Mouse (Mus musculus) CH12.LX (cell line): Measurements from ENCODE around the gene Slc13a2. TPM values are rescaled to one million over a fixed set of nuclear protein-coding genes. Genes with fewer than 3 reads are reported as not detected.

Experiments
- DNase-seq: peaks from one replicate; pipeline ENCODE4 v3.0.0-alpha.2; 2013; ENCODE audit errors: extremely low read depth
- H3K27ac ChIP-seq: 2 replicates; pipeline ENCODE4 v1.5.1; 2012; ENCODE audit warnings: low read depth, mild to moderate bottlenecking, control low read depth, moderate library complexity; ENCODE audit not compliant: insufficient read depth
- H3K27me3 ChIP-seq: replicated peaks from 2 replicates; pipeline ENCODE3; 2012; ENCODE audit warnings: inconsistent platforms
- H3K36me3 ChIP-seq, 2 experiments: replicated peaks in 1 of 2; 2 replicates each; pipeline versions ENCODE3 to v1.6.1; 2012; ENCODE audit warnings: inconsistent platforms in 1 of 2, low read length in 1 of 2, mild to moderate bottlenecking in 1 of 2, mixed read lengths in 1 of 2, moderate library complexity in 1 of 2; ENCODE audit not compliant: control insufficient read depth in 1 of 2, insufficient read depth in 1 of 2
- H3K4me1 ChIP-seq, 2 experiments: 2 replicates each; pipeline ENCODE4 v1.6.1; 2012; ENCODE audit warnings: inconsistent platforms in 1 of 2, moderate library complexity in 1 of 2; ENCODE audit not compliant: insufficient read depth in 2 of 2, control insufficient read depth in 1 of 2
- H3K4me2 ChIP-seq: 2 replicates; pipeline ENCODE4 v1.6.1; 2012; ENCODE audit warnings: low read depth, mild to moderate bottlenecking, control low read depth; ENCODE audit not compliant: poor library complexity, insufficient read depth, severe bottlenecking
- H3K4me3 ChIP-seq, 3 experiments: fragments of 150-350 bp in 1 of 3; sonication (generic) in 1 of 3; replicated peaks in 1 of 3; 2 replicates each; pipeline versions ENCODE3 to v1.5.1; 2011 to 2012; ENCODE audit warnings: low read depth in 2 of 3, low read length in 2 of 3, mild to moderate bottlenecking in 2 of 3, moderate library complexity in 2 of 3, control low read depth in 1 of 3, improper control_type of control experiment in 1 of 3, inconsistent platforms in 1 of 3, mixed read lengths in 1 of 3; ENCODE audit not compliant: poor library complexity in 1 of 3
- H3K79me2 ChIP-seq: replicated peaks from 2 replicates; pipeline ENCODE4 v1.6.1; 2012; ENCODE audit warnings: mild to moderate bottlenecking, moderate library complexity; ENCODE audit not compliant: control insufficient read depth, poor library complexity, insufficient read depth, severe bottlenecking; ENCODE audit errors: extremely low read depth
- H3K9ac ChIP-seq: 2 replicates; pipeline ENCODE4 v1.6.1; 2012; ENCODE audit warnings: low read depth, mild to moderate bottlenecking, control low read depth, moderate library complexity; ENCODE audit not compliant: insufficient read depth
- H3K9me3 ChIP-seq: replicated peaks from 2 replicates; pipeline ENCODE3; 2012; ENCODE audit warnings: low read length, inconsistent platforms, mixed read lengths
- BHLHE40 ChIP-seq: IDR thresholded peaks from 2 replicates; pipeline ENCODE4 v1.6.1; 2011; ENCODE audit warnings: mild to moderate bottlenecking, low read depth, low read length, improper control_type of control experiment
- CHD1 ChIP-seq: IDR thresholded peaks from 2 replicates; pipeline ENCODE4 v1.6.1; 2012; ENCODE audit warnings: low read depth, low read length, improper control_type of control experiment, inconsistent platforms
- CHD2 ChIP-seq: IDR thresholded peaks from 2 replicates; pipeline ENCODE4 v1.6.1; 2011; ENCODE audit warnings: low read length, improper control_type of control experiment
- E2F4 ChIP-seq: IDR thresholded peaks from 2 replicates; pipeline ENCODE4 v1.6.1; 2011; ENCODE audit warnings: low read depth, low read length, improper control_type of control experiment; ENCODE audit not compliant: insufficient replicate concordance
- EP300 ChIP-seq: IDR thresholded peaks from 2 replicates; pipeline ENCODE4 v1.6.1; 2011; ENCODE audit warnings: low read length, improper control_type of control experiment
- ETS1 ChIP-seq: conservative IDR thresholded peaks from 2 replicates; pipeline ENCODE4 v1.6.1; 2012; ENCODE audit warnings: low read depth, mild to moderate bottlenecking, inconsistent platforms, low read length, improper control_type of control experiment, moderate library complexity
- HCFC1 ChIP-seq: IDR thresholded peaks from 2 replicates; pipeline ENCODE4 v1.6.1; 2012; ENCODE audit warnings: low read depth, mild to moderate bottlenecking, inconsistent platforms, low read length, improper control_type of control experiment
- IRF4 ChIP-seq: IDR thresholded peaks from 2 replicates; pipeline ENCODE4 v1.6.1; 2014; ENCODE audit warnings: low read depth, mild to moderate bottlenecking, inconsistent platforms, low read length, improper control_type of control experiment
- JUN ChIP-seq: IDR thresholded peaks from 2 replicates; pipeline ENCODE4 v1.6.1; 2011; ENCODE audit warnings: low read depth, mild to moderate bottlenecking, low read length, improper control_type of control experiment, moderate library complexity; ENCODE audit not compliant: insufficient read depth
- KAT2A ChIP-seq: IDR thresholded peaks from 2 replicates; pipeline ENCODE4 v1.6.1; 2012; ENCODE audit warnings: low read length, improper control_type of control experiment, inconsistent platforms; ENCODE audit not compliant: insufficient replicate concordance
- MEF2A ChIP-seq: IDR thresholded peaks from 2 replicates; pipeline ENCODE4 v1.6.1; 2014; ENCODE audit warnings: low read depth, mild to moderate bottlenecking, inconsistent platforms, low read length, improper control_type of control experiment, borderline replicate concordance
- MXI1 ChIP-seq: IDR thresholded peaks from 2 replicates; pipeline ENCODE4 v1.6.1; 2011; ENCODE audit warnings: mild to moderate bottlenecking, low read depth, low read length, improper control_type of control experiment
- MYC ChIP-seq: IDR thresholded peaks from 2 replicates; pipeline ENCODE4 v1.6.1; 2011; ENCODE audit warnings: low read depth, mild to moderate bottlenecking, improper control_type of control experiment, low read length
- NRF1 ChIP-seq: IDR thresholded peaks from 2 replicates; pipeline ENCODE4 v1.6.1; 2014; ENCODE audit warnings: low read depth, mild to moderate bottlenecking, inconsistent platforms, low read length, improper control_type of control experiment, moderate library complexity
- POLR2A ChIP-seq: IDR thresholded peaks from 2 replicates; pipeline ENCODE4 v1.6.1; 2011; ENCODE audit warnings: low read depth, mild to moderate bottlenecking, improper control_type of control experiment, low read length
- POLR2AphosphoS2 ChIP-seq: IDR thresholded peaks from 2 replicates; pipeline ENCODE4 v1.6.1; 2011; ENCODE audit warnings: low read depth, low read length, improper control_type of control experiment
- RAD21 ChIP-seq: IDR thresholded peaks from 2 replicates; pipeline ENCODE4 v1.6.1; 2011; ENCODE audit warnings: low read depth, mild to moderate bottlenecking, low read length, improper control_type of control experiment, moderate library complexity
- RCOR1 ChIP-seq: conservative IDR thresholded peaks from 2 replicates; pipeline ENCODE4 v1.6.1; 2012; ENCODE audit warnings: low read depth, mild to moderate bottlenecking, inconsistent platforms, low read length, improper control_type of control experiment
- SIN3A ChIP-seq: IDR thresholded peaks from 2 replicates; pipeline ENCODE4 v1.6.1; 2012; ENCODE audit warnings: low read length, improper control_type of control experiment, inconsistent platforms
- SMC3 ChIP-seq: IDR thresholded peaks from 2 replicates; pipeline ENCODE4 v1.6.1; 2011; ENCODE audit warnings: low read depth, low read length, improper control_type of control experiment
- TCF12 ChIP-seq: IDR thresholded peaks from 2 replicates; pipeline ENCODE4 v1.6.1; 2014; ENCODE audit warnings: low read depth, mild to moderate bottlenecking, inconsistent platforms, low read length, improper control_type of control experiment
- UBTF ChIP-seq: IDR thresholded peaks from 2 replicates; pipeline ENCODE4 v1.6.1; 2012; ENCODE audit warnings: low read depth, mild to moderate bottlenecking, inconsistent platforms, low read length, improper control_type of control experiment, moderate library complexity
- ZC3H11A ChIP-seq: IDR thresholded peaks from 2 replicates; pipeline ENCODE4 v1.6.1; 2012; ENCODE audit warnings: low read depth, mild to moderate bottlenecking, inconsistent platforms, low read length, improper control_type of control experiment
- ZKSCAN1 ChIP-seq: IDR thresholded peaks from 2 replicates; pipeline ENCODE4 v1.6.1; 2012; ENCODE audit warnings: low read depth, inconsistent platforms, low read length, improper control_type of control experiment, borderline replicate concordance
- ZMIZ1 ChIP-seq: IDR thresholded peaks from 2 replicates; pipeline ENCODE4 v1.6.1; 2012; ENCODE audit warnings: low read depth, mild to moderate bottlenecking, inconsistent platforms, low read length, improper control_type of control experiment
- dilution Hi-C: fragments of 300-500 bp; cut with MboI; formaldehyde crosslinking; loops from 2 replicates; pipeline ENCODE4 v1.14.3; 2020; ENCODE audit warnings: low sequenced_read_pairs; ENCODE audit not compliant: extremely low pct_unique_long_range_greater_than_20kb, extremely low pct_ligation_motif_present
- in situ Hi-C: fragments of 300-500 bp; cut with MboI; formaldehyde crosslinking; loops from 3 replicates; pipeline ENCODE4 v1.14.3; 2019; ENCODE audit warnings: low sequenced_read_pairs, low pct_ligation_motif_present, low pct_unique_long_range_greater_than_20kb, mixed read lengths
- polyA plus RNA-seq: library from polyadenylated mRNA; unstranded; fragments of >175 nt; gene quantifications from 2 replicates; pipeline ENCODE4 v1.2.1, GENCODE M21; 2012; ENCODE audit warnings: low read depth; ENCODE audit not compliant: insufficient read length
- total RNA-seq, 2 experiments: library from RNA; depleted of rRNA; stranded (reverse); fragments of 300-350 nt in 1 of 2; fragments of >200 nt in 1 of 2; gene quantifications; 2 replicates each; pipeline ENCODE4 v1.2.3; 2012 to 2014

Slc13a2 gene
- total and polyA plus RNA-seq, 3 experiments: not detected

DNA sequence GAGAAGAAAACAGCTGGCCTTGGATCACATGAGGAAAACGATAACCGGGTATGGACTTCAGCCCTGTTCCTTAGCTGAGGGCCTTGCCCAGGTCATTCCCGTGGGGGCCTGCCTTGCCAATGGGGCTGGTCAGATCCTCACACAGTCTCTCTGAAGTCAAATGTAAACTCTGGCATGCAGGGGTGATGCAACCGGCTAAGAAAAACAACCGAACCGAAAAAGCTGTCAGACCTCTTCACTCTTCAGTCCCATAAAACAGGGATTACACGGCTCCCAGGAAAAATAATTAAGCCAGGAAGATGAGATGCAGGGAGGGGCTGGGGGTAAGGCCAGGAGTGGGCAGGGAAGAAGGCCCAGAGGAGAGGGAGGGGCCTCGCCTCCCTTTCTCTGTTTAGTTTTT, 57.9 kb downstream of the Slc13a2 start:
- Histone ChIP-seq H3K9me3 (no peaks in the 10 kb centered on the region), H3K36me3 (no peaks in the 10 kb centered on the region), H3K27me3 (peaks cover 60% of the 10 kb centered on the region), H3K27ac (no peak overlapping the region), H3K79me2 (no peaks in the 10 kb centered on the region), H3K4me1 (peaks cover 3 to 13% of the 10 kb centered on the region in 2 experiments), H3K4me2 (no peak overlapping the region), H3K9ac (no peak overlapping the region), H3K4me3 (no peak overlapping the region)
- in situ Hi-C loops (loop anchor here (5.0 to 10.0 kb wide), 2 partner anchors 38 to 81 kb away; no protein-coding TSS in a partner anchor), dilution Hi-C loops (no loop called here)
- TF ChIP-seq HCFC1: no peak
- TF ChIP-seq MYC: no peak
- no peak for TF ChIP-seq E2F4
- TF ChIP-seq ETS1: no peak
- no peak for TF ChIP-seq ZKSCAN1
- TF ChIP-seq POLR2A: no peak
- no peak for TF ChIP-seq MEF2A
- TF ChIP-seq SIN3A: no peak
- no peak for TF ChIP-seq UBTF
- no peak for TF ChIP-seq ZC3H11A
- TF ChIP-seq POLR2AphosphoS2: no peak
- no peak for TF ChIP-seq KAT2A
- no peak for TF ChIP-seq NRF1
- no peak for TF ChIP-seq RCOR1
- no peak for TF ChIP-seq SMC3
- no peak for TF ChIP-seq MXI1
- no peak for TF ChIP-seq CHD1
- TF ChIP-seq BHLHE40: no peak
- no peak for TF ChIP-seq EP300
- DNase-seq: no peak

DNA sequence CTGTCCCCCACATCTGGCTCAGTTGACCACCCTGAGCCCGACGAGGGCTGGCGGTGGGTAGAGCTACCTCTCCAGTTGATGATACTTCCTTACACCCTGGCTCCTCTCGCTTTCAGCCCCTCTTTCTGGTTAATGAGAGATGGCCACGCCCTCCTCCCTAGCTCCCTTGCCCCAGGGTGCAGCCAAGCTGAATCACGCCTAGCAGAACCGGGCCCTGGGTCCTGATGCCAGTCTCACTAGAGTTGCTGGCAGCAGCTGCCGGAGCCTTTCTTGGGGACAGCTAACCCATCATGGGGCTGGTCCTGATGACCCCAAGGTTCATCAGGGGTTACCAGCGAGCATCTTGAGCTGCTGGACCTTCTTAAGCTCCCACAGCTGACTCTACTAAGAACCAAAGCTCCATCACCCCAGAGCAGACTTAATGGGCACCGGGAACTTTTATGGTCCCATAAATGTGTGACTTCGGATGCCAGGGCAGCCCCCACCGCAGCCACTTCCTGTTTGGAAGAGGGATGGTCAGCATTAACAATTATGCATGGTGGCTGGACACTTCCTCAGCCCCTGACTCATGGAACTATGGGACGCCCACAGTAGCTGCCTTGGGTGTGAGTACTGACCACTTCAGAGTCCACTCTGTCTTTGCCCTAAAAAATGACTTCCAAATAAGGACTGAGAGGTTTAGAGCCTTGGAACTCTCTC, 58.6 kb downstream of the Slc13a2 start:
- Histone ChIP-seq H3K27me3 (peaks cover 56% of the 10 kb centered on the region), H3K4me1 (peaks cover 3 to 16% of the 10 kb centered on the region in 2 experiments), H3K9ac (no peak overlapping the region), H3K36me3 (no peaks in the 10 kb centered on the region), H3K79me2 (no peaks in the 10 kb centered on the region), H3K27ac (no peak overlapping the region), H3K4me2 (no peak overlapping the region), H3K4me3 (no peak overlapping the region), H3K9me3 (no peaks in the 10 kb centered on the region)
- no peak for DNase-seq
- in situ Hi-C loops: loop anchor here (5.0 to 10.0 kb wide), 2 partner anchors 39 to 81 kb away; no protein-coding TSS in a partner anchor
- TF ChIP-seq SIN3A (no peak), UBTF (no peak), RCOR1 (no peak), ZKSCAN1 (no peak), TCF12 (no peak), RAD21 (no peak), IRF4 (no peak), JUN (no peak), HCFC1 (no peak), CHD2 (no peak), ZMIZ1 (no peak), CHD1 (no peak), ZC3H11A (no peak), MXI1 (no peak), MYC (no peak), POLR2AphosphoS2 (no peak), KAT2A (no peak), NRF1 (no peak)
- dilution Hi-C loops: no loop called here
